Mouse (Mus musculus) right cerebral cortex, postnatal 10 days (tissue): ENCODE data around the gene Rpap3.

Experiments used
- DNase-seq, 2 experiments: peaks; one replicate each; pipeline ENCODE4 v3.0.0; 2021; ENCODE audit warnings: low spot score in 2 of 2

Rpap3 gene

DNA sequence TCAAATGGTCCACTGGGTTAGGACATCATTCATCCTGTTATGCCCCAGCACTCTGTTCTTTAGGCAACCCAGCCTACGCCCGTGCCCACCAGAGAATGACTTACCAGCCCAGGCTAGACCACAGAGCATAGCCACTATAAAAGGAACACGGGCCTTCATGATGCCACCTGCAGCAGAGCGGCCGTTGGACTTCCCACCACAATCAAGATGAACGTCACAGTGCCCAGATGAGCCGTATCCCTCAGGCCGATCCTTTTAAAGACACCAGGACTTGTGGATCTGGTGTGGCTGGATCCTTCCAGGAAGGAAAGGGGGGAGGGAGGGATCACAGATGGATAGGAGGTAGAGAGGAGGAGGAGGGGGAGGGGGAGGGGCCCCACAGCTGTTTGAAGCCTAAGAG lies 25.5 kb upstream of the Rpap3 start, which contains the start of gene Endou:
Endou (minus strand) TSS at position 229 of the 400 bp plus-strand sequence.
- no peak for DNase-seq

DNA sequence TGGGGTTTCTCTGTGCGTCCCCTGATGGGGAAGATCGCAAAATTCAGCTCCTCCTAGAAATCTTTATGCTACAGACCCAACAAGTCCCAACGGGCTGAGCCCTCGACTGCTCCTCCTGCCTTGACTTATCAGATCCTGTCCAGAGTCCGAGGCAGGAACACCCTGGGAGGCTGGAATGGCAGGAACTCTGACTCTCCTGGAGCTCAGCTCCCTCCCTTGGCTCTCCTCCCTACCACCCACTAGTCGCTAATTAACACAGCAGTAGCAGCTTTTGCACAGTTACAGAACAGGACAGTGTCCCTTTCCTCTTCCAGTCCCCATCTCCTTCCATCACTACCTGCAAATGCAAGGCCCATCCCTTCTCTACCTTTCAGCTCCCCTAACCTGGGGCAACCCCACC lies 24.7 kb upstream of the Rpap3 start:
- no peak for DNase-seq

DNA sequence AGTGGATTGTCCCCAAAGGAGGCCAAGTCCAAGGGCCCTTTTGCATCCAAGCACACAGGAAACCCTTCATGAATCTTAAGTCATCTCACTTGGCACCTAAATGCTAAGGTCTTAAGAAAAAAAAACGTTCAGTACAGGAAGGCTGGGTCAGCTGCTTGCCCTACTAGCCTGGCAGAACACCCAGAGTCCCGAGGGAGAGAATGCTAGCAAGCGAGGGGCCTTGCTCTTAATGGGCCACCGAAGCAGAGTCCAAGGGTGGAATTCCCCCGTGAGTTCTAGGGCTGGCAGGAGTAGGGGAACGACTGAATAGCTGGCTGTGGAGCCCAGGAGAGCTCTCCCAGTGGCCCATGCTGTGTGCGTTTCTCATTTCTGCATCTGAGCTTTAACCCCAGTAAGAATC lies 23.2 kb upstream of the Rpap3 start:
- peak; percentile 75 to 82 for DNase-seq

DNA sequence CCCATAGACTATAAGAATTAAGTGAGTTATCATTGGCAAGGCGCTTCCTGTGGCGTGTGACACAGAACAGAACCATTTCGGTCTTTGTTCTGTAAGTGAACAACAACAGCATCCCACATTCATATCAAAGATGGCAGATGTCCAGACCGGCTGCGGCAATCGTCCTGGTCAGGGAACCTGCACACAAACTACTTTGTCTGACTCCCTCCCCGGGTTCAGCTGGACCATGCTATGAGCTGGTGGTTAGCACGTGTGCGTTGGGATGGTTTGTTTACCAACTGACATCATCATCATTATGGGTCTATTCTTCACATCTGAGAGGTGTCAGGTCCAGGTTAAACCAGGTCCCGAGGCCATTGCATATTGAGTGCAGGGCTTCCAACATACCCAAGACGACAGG lies 22.8 kb upstream of the Rpap3 start:
- no peak for DNase-seq

DNA sequence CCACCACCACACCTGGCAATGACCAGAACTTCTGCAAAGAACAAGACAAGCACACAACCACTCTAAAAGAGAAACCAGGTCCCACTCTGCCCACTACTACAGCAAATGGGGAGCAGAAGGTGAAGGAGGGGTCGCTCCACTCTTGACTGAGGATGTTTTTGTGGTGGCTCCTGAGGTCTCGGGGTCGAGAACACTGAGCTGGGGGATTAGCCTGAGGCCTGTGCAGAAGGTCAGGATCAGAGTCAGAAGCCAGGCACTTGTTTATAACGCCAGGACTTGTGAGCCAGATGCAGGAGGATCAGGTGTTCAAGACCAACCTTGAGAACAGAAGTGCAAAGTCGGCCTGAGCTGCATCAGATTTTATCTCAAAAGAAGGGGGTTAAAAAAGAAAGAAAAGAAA lies 21.9 kb upstream of the Rpap3 start:
- no peak for DNase-seq

DNA sequence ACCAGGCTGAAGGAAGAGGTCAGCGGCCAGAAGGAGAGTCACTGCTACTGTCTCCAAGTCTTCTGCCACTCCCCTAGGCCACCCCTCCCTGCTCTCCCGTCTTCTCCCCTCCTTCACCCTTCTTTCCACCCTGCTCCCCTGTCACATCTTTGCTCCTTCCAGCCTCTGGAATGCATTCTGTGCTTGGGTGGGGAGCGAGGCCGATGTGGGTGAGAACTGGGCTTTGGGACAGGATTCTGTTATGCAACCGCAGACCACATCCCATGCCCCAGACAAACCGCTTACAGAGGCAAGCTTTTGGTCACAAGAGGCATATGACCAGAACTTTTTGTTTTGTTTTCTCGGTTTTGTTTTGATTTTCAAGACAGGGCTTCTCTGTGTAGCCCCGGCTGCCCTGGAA lies 21.4 kb upstream of the Rpap3 start:
- DNase-seq: no peak

DNA sequence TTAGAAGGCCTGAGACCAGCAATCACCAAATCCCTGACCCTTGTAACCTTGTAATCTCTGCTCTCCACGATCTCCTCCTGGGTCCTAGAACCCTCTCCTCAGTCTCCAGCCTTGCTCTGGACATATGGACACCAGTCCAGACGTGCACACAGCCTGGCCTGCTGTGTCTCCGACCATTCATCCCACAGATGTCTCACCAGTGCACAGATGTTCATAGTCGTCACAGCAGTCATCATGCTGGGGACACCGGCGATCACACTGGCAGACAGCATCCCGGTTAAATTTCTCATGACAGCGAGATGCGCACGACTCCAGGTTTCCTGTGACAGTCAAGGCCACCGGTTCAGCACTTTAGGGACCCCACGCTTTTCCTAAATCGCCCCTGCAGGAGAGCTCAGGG lies 20.7 kb upstream of the Rpap3 start:
- DNase-seq: no peak

DNA sequence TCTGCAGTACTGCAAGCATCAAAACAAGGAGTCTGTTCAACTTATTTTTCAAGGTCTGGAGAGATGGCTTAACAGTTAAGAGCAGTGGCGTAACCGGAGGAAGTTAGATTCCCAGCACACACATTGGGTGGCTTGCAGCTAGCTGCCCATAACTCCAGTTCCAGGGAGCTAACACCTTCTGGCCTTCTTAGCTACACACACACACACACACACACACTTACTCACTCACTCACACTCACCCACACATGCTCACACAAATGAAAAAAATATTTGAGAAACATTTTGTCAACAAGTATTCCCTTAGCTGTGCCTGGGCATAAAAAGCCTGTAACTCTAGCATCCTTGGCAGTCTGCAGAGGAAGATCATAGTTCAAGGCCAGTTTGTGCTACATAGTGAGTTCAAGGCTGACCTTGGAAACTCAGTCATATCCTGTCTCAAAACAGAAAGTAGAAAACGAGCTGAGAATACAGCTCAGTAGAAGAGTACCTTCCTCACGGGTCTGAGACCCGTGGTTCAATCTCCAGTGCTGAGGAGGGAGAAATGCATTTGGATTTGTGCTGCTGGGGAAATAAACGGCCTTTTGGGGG lies 19.7 kb upstream of the Rpap3 start:
- DNase-seq: no peak

DNA sequence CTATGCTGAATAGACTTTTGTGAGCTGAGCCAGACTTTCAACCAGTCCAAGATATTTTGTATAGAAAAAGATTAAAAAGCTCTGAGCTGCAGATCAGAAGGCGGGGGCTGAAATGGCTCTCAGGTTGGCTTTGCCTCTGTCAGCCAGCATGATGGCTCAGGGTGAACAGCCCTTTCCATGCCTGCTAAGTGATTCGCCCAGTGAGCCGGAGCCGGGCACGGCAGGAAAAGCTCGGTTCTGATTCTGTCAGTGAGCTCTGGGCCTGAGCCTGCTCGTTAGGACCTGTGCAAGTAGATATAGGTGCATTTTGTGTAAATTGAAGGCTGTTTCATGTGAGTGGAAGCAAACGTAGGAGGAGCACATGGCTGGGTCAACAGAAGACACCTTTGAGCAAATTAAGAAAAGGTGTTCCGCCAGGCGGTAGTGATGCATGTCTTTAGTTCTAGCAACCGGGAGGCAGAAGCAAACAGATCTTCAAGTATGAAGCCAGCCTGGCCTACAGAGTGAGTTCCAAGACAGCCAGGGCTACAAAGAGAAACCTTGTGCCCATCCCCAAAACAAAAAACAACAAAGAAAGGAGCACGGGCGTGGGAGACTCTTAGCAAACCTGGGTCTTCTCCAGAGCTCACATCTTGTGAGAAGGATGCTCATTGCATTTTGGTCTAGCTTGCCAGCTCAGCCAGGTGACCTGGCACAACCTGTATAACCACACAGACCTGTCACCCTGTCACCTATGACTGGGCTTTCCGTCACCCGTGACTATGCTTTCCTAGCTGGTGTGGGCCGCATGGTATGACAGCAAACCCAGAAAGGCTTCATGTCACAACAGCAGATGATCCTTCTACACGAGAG lies 18.9 kb upstream of the Rpap3 start:
- DNase-seq: peak in 1 of 2 experiments; percentile 35

DNA sequence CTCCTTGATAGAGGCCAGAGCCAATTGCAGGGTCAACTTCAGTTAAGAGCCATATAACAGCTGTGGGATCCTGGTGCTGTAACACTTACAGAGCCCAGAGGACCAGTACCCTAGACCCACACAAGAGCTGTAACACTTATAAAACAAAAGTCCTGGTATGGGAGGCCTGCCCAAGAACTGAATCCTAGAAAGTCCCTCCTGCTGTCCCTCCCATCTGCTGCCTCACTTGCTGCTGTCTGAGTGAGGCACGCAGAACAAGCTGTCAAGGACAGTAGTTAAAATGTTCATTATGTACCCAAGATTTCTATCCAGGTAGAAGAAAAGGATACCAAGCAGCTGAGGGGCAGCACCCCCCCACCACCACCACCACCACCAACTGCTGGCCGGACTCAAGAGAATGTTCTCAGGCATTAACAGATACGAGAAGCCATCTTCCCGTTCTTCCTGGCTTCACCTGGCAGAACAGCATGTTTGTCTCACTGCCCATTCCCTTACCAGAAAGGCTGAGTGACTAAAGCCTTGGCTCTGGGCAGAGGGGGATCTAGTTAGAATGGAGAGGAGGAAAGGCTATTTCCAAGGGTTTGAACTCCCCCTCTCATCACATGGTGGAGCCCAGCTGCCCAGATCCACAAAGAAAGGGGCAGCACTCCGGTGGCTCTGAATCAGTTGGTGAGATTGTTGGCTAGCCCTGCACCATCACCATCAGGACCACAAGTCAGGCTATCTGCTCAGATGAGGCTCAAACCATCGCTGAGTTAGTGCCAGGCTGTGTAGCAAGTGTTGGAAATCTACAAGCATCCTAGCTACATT lies 18.1 kb upstream of the Rpap3 start:
- peak; percentile 51 to 67 for DNase-seq

DNA sequence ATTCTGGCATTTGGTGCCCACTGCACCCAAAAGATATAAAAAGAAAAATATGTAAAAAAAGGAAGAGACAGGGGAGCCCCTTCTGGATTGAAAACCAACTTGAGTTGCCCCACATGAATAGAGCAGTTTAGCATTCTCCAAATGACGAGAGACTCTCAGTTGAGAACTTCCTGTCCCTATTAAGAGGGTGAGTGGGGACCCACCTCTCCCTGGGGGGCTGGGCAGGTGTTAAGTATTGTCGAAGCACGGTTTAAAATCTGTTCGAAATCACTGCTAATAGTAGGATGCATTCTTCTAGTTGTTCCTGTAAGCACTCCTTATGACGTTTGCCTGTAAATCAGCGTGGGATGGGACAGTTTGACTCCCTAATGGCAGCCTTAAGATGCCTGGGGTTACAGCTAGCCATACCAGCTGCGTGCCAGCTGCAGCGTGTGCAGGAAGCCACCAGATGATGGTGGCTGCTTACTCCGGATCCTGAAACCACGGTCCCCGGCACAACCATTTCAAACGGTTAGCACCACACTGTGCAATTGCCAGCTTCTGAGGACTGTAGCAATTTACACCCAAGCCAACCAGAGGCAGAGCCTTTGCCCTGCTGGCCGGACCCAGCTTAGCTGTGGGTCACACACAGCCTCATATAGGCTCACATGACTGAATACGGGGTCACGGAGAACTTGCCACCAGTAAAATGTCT lies 15.5 kb upstream of the Rpap3 start:
- no peak for DNase-seq

DNA sequence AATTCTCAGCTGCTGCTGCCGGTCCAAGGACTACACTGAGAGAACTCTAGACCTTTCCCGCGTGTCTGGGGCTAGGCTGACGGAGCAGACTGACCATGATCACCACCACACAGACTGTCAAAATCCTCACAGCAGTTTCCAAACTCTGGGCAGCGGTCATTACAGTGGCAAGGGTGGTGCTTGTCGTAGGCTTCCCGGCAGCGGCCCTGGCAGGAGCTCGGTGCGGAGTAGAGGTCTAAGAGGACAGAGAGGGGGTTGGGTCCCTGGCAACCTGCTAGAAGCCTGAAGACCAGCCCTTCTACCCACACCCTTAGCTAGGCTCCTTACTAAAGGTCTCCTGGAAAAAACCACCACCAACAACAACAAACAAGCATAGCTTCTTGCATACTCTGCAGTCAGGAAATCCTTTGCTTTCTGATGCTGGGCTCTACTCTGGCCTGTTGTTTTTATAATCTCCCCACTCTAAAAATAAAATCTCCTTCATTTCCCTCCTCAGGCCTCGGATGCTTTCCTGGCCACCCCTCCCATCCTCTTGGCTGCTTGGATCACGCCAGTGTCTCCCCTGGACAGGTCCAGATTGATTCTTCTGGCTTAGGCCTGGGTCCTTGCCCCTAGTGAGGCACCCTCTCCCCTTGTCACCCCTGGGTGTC lies 14.5 kb upstream of the Rpap3 start:
- no peak for DNase-seq

DNA sequence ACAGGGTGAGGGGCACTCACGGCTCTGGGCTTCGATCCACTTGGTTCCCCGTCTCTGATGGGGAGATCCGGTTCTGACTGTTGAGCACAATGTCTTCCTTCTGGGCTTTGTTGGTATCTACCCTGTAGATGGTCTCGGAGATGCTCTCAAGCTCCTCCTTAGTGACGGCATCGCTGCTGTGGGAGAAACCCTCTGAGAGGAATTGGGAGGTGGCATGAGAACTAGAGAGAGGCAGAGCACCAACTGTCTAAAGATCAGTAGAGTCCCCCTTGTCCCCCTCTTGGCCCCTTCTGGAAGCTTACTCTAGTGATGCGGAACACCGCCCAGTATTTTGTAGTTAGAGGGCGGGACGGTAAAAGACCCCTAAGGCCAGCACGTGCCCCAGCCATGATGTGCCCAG lies 13.9 kb upstream of the Rpap3 start:
- no peak for DNase-seq

DNA sequence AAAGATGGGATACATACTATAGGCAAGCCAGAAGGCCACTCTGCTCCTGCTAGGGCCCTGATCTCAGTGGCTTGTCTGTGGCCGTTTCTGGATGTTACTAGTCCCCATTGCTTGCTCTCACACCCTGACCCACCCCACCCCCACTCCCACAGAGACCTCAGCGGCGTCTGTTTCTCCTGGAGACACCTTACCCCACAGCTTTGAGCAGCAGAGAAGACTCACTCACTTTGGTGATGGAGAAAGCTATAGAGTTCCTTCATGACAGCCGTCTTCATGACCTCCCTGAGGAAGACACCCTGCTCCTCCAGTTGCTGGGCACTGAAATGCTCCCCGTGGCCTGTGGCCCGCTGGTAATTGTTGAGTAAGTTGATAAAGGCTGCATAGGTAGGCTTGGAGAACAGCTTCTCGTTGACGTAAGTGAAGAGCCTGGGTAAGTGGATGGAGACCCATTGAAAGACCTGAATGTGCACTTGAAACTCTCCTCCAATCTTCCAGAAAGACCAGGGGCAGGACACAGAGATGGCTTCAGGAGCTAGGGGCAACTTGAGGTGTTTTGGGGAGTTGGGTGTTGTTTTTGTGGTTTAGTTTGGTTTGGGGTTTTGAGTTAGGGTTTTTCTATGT lies 13.0 kb upstream of the Rpap3 start:
- DNase-seq: no peak

DNA sequence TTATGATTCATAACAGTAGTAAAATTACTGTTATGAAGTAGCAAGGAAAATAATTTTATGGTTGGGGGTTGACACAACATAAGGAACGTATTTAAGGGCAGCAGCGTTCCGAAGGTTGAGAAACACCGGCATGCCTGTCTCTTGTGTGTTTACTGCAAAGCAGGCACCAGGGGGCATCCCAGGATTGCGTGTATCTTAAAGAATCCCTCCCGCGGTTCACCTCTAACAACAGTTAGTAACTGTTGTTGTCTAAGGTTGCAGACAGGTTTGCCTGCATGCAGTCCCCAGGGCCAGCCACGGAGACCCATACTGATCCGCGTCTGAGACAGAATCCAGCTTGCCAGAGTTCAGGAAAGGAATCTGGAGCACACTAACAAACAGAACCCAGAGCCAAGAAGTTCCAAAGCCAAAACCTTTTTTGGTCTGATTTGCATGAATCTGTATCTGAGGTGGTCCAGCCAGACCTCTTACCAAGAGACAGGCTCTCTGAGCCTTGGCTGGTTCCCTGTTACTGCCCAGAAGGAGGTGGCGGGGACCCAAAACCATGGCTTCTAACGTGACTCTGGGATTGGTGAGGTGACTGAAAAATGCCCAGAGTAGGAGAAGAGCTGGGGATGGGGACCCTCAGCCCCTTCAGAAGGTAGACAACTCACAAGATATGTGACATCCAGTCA lies 12.4 kb upstream of the Rpap3 start:
- peak; percentile 50 to 72 for DNase-seq

DNA sequence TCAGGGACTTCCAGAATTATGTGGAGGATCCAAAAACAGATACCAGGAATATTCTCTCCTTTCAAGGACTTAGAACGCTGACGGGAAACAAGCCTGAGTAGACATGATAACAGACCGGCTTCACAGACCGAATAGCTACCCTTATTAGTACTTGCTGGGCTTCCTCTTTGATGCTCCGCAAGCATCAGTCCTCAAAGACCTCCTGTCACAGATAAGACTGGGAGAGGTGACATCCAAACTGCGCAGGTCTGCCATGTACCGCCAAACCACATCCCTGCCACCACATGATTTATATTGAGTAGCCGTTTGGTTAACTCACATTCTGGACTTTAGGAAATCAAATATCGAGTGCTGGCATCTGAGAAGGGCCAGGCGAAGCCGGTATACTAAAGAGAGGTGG lies 11.2 kb upstream of the Rpap3 start:
- DNase-seq: no peak

DNA sequence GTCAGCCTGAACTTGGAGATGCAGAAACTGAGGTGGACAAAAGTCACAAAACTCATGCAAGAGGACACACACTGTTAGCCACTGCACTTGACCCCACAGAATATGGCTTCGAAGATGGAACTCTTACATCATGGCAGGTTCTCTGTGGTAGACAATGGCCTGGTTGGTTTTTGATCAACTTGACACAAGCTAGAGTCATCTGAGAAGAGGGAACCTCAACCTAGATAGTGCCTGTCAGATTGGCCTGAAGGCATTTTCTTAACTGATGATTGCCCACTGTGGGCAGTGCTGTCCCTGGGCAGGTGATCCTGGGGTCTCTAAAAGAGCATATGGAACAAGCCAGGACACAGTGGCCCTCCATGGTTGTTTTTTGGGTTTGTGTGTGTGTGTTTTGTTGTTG lies 10.1 kb upstream of the Rpap3 start:
- DNase-seq: no peak

DNA sequence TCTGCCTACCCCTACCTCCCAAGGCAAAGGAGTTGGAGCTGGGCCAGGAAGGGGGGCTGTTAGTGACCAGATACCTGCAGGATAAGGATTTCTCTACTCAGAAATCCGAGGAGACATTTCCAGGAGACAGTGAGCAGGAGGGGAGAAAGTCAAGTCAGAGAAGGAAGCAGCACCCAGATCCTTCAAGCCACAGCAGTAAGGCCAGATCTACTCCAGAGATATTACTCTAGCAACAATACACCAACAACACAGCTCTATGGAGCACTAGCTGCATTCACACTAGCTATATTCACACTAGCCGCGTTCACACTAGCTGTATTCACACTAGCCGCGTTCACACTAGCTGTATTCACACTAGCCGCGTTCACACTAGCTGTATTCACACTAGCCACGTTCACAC lies 9.5 kb upstream of the Rpap3 start:
- DNase-seq: no peak

DNA sequence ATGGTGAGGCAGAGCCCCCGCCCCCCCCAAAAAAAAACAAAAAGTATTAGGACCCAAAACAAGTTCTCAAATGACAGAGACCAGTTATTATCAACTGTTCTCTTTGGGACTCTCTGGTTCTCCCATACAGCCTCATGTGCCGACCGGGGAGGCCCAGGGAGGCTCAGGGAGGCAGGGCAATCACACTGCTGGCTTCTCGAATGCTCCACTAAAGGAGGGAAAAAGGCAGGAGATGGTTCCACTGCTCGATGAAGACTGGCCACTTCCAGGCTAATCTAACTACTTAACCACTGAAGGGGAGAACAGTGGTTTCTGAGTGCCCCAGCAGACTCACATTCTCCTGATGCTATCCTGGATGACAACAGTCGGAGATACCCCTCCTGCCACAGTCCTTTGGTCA lies 6.9 kb upstream of the Rpap3 start:
- DNase-seq: no peak

DNA sequence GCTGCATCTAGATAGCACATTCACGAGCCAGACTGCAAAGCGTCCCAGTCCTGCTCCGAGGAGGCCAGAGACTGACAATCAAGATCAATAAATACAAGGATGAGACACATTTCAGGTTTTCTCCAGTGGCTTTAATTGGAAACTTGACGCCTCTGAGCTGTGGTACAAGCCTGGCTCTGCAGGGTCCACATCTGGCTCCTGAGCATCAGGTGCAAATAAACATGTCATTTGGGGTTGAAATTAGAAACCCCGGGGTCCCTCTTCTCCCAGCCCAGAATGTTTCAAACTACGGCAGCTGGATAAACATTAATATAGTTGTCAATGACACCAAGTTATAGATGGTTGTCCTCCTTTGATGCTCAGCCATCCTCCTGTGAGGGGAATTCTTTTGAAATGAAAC lies 5.3 kb upstream of the Rpap3 start:
- no peak for DNase-seq

DNA sequence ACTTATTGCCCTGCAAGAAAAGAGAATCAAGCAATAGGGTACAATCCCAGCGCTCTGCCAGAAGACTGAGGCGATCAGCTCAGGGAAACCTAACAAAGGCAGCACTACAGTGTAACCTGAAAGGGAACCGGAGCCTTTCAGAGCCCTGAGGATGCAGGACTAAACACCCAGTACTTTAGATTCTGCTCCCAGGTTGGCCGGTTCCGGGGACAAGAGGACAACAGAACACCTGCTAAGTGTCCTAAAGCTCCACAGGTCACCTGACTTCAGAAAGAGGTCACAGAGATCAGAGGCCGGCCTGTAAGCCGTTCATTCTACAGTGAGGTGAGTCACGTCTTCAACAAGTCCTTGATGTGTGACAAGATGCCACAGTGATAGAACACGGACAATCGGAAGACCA lies 9.0 kb downstream of the Rpap3 start:
- DNase-seq: no peak
